Mouse (Mus musculus) C2C12 (cell line): ENCODE data around the gene Sec23b.

Experiments used
- CEBPB ChIP-seq: IDR thresholded peaks from one replicate; pipeline ENCODE4 v1.6.1; 2011; ENCODE audit warnings: low read depth, mild to moderate bottlenecking, control low read depth, moderate library complexity
- CTCF ChIP-seq: IDR thresholded peaks from one replicate; pipeline ENCODE4 v1.5.1; 2011; ENCODE audit not compliant: control insufficient read depth, insufficient read depth, insufficient read length
- FOSL1 ChIP-seq: IDR thresholded peaks from one replicate; pipeline ENCODE4 v1.8.0; 2011; ENCODE audit warnings: mild to moderate bottlenecking, low read length; ENCODE audit not compliant: poor library complexity, insufficient read depth, severe bottlenecking
- MAX ChIP-seq: IDR thresholded peaks from one replicate; pipeline ENCODE4 v1.6.1; 2011; ENCODE audit warnings: mild to moderate bottlenecking, control low read depth
- MYOD1 ChIP-seq: IDR thresholded peaks from one replicate; pipeline ENCODE4 v1.6.1; 2011; ENCODE audit warnings: low read depth; ENCODE audit not compliant: control insufficient read depth, insufficient read length
- MYOG ChIP-seq: IDR thresholded peaks from one replicate; pipeline ENCODE4 v1.6.1; 2011; ENCODE audit not compliant: control insufficient read depth, insufficient read length; ENCODE audit errors: extremely low read depth
- USF1 ChIP-seq: IDR thresholded peaks from one replicate; pipeline ENCODE4 v1.6.1; 2011; ENCODE audit warnings: low read depth, mild to moderate bottlenecking, control low read depth, moderate library complexity

DNA sequence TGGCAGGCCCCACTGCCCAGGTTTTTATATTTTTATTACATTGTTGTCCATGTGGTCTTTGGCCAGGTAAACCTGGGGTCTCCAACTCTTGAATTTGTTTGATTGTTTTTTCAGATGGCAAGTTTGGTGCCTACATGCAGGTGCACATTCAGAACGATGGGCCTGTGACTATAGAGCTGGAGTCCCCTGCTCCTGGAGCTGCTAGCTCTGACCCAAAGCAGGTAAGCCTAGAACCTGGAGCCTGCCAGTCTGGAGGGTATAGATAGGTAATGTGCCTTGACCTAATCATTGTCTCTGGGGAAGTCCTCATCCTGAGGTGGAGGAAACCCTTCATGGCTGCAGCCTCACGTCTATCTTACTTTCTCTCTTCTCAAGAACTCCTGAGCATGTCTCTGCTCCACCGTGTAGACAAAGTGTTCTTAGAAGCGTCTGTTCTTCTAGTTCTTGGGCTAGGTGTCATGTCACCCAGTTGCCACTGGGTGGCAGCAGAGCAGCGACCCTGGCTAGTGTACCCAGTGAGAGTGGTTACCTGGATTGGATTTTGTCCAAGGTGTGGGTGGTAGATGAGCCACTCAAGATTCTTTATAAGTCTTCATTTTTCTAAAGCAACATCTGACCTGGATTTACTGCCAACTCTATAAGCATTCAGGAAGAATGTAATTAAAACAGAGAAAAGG lies 79.8 kb downstream of the Sec23b start:
- TF ChIP-seq CTCF, result peak; percentile 48
- no peak for TF ChIP-seq MYOD1
- TF ChIP-seq CEBPB, result no peak
- no peak for TF ChIP-seq USF1
- no peak for TF ChIP-seq FOSL1
- TF ChIP-seq MYOG, result no peak
- TF ChIP-seq MAX, result no peak
